Mouse (Mus musculus) heart, adult 11 months (tissue): ENCODE measurements around the gene Ttc37.

Source experiments
- DNase-seq: peaks from one replicate; pipeline ENCODE4 v3.0.0; 2022

The Ttc37 gene

DNA sequence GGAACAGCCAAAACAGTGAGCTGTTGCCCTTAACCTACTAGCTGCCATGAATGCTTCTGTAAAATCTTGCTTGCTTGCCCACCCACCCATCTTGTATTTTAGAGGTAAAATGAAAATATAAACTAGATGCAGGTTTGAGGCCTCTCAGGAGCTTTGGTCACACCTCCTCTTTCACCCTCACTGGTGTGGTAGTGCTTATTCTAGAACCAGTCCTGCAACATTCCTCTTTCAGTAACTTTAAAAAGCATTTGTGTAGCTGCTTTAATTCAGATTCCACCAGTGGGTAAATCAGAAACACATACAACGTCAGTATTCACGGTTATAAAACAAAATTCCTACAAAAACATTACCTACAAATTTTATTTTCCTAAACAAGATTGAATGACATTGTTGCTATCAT lies 62.1 kb downstream of the Ttc37 start:
- DNase-seq = no peak

DNA sequence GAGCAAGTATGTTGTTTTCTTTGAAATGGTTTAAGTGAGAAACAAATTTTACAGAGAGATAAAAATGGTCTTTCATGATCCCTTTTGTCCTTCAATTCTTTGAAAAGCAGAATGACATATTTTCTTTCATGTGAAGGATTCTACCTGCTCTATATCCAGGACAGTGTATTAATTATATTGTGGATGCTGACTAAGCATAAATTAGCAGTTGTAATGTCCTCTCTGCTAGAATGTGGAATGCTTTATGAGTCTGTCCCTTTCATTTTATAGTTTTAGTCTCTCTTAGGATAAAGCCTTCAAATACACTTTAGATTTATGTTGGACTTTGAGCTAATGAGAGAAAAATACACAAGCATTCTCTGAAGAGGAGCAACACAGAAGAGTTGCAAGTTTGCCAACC lies 75.8 kb downstream of the Ttc37 start:
- no peak for DNase-seq

DNA sequence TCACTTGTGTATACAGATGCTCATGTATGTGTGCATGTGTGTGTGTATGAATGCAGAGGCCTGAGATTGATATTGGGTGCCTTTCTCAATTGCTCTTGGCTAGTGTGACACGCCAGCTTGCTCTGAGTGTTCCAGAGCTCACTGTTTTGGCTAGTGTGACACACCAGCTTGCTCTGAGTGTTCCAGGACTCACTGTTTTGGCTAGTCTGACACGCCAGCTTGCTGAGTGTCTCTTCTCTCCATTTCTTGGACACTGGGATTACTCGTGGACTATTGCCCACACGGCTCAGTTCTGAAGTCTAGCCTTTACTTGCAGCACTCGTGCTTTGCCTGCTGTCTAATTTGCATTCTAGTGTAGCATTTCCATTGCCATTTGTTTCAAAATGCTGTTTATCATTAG lies 80.2 kb downstream of the Ttc37 start:
- no peak for DNase-seq

DNA sequence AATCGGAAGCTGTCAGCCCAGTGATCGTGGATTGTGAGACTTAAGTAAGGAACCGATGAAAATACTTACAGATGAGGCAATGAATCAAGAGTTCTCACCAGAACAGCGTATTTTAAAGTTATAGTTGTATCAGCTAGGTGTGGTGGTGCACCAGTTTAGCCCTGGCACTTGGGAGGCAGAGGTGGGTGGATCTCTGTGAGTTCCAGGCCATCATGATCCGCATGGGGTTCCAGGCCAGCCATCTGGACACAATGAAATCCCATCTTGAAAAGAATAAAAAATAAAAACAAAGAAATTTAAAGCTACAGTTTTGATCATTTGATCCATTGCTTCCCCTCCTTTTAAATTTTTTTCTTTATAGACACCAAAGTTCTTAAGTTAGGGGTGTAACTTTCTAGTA lies 89.1 kb downstream of the Ttc37 start:
- DNase-seq = no peak

DNA sequence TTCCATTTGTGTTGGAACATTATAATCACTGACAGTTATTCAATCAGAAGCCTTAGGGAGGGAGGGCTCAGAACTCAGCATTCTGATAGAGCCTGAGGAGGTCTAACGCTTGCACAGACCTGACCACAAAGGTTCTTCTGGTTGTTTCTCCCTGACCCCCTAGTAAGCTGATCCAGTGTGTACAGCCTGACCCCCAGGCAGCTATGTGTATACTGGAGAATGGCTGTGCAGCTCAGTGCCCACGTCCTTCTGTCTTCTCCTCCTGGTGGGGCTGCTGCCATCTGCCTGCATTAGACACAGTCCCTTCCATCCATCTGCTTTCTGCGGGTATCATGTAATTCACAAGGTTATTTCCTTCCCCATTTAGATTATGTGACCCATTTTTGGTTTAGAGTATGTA lies 90.7 kb downstream of the Ttc37 start:
- no peak for DNase-seq

DNA sequence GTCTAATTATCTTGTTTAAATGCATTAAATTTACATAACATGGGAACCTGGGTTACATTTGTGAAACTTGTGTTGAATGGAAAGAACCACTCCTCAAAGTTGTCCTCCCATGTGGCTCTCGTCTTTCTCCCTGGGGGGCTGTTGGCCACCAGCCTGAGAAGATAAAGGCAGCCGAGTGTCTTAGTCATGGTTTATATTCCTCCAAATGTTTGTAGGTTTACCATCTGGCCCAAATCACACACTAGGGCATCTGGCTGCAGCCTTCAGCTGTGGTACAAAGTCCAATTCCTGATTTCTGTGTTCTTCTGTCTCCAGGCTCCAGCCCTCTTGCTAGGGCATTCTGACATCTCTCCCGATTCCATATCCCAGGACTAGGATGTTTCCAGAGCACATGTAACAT lies 91.7 kb downstream of the Ttc37 start:
- peak; percentile 71 for DNase-seq

DNA sequence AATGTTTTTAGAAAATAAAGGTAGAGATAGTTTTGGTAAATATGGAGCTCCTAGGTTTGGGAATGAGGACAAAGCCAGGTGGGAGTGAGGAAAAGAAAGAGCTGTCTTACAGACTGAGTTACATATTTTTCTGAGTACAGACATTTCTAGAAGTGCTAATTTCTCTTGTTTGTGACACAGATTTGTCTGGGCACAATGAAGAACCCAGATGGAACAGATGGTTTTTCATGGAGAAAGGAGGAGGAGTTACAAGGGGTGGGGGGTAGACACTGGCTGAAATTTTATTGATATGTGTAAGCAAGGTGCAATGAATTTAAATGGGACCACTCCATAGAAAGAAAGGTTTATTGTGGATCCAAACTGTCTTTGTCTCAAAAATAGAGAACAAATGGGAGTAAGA lies 96.4 kb downstream of the Ttc37 start:
- no peak for DNase-seq

DNA sequence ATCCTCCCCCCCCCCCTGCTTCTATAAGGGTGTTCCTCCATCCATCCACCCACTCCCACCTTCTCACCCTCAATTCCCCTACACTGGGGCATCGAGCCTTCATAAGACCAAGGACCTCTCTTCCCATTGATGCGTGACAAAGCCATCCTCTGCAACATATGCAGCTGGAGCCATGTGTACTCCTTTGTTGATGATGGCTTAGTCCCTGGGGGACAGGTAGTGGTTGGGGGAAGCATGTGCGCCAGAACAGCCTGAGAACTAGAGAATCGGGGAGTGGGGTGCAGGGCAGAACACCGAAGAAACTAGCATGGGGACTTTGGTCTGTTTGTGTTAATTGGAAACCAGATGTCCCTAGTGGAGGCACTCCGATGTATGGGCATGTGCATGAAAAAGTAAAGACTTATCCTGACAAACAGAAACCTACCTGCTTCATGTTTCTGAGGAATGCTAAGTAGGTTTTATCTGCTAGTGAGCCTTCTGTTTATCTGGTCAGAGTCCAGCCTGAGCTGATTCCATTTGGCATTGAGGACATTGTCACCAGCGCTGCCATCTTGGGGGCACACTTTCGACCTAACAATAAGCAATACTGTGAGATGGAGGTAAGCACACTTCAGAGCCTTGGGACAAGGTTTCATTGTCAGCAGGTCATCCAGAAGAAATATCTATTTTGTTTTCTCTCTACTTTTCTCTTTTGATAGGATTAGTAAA lies 97.1 kb downstream of the Ttc37 start:
- peak; percentile 73 for DNase-seq

DNA sequence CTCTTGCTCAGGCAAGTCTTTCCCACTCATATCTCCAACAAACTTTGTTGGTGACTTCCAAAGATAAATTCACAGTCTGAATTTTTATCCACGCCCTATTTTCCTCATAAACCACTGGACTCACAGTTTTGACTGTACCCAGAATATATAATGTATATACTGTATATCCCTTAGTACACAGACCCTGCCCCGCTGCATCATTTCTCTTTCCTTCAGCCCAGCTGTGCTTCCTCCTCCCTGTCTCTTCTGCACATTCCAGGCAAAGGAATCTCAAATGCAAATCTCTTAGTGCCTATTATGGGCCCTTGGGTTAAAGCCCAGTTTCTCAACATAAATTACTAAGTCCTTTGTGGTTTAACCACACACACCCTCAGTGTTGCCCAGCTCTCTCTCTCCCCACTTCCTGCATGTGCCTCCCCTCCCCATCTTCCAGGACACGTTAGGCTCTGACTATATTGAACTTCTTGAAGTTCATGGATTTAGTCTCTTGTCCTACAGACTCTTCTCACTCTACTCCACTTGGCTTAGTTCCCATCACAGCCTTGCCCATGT lies 98.8 kb downstream of the Ttc37 start:
- peak; percentile 77 for DNase-seq

DNA sequence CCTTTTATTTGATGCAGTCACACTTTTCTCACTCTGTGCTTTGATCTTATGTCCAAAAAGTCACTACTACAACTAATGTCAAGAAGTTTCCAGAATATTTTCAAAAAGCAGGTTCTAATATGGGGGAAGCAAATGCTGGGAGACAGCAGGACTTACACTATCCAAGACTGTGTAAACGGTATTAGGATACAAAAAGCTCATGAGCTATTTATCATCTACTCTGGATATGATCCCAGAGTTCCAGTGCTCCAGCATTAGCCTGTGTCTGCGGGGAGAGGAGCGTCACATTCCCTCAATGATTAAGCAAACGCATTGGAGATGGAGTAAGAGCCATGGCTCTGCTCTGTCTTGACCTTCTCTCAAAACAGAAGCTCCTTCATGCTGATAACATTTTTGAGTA lies 101.4 kb downstream of the Ttc37 start:
- no peak for DNase-seq

DNA sequence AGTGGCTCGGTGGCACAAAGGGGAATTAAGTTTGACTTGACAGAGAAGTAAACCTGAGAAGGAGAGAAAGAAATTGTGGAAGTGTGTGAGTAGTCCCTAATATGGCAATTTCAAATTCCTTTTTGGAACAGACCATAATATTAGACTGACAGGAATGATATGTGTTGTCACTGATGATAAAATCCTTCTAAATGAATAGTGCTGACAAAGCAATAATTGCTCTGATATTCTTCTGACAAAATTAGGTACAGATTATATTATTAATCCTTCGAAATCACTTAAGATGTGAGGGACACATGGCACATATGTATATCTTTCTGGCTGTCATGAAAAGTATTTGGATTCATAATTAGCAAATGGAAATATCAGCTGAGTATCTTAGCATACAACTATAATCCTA lies 116.4 kb downstream of the Ttc37 start:
- peak; percentile 10 for DNase-seq

DNA sequence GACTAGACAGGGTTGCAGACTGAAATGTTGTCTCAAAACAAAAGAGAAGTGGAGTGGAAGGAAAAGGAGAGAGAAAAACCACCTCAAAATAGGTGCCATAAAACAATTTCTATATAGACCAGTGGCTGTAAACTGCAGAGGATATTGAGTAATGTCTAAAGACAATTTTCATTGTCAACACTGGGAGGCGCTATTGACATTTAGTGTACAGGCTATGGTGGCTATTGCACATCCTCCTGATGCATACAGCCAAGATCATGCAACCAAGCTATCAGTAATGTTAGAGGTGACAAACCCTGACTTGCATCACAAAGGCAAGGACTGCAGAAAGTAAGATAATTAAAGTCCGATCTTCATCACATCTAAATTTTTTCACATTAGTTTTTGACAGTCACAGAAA lies 116.9 kb downstream of the Ttc37 start:
- no peak for DNase-seq
